Mouse (Mus musculus): ENCODE results near the gene Ntf5. TPM values are rescaled to one million over a fixed set of nuclear protein-coding genes. Genes with fewer than 3 reads are reported as not detected.
"Not testable (repeated sequence)": the region's sequence is repeated elsewhere in the genome, so short reads cannot be mapped to it uniquely, and the experiment has no call there.

The Ntf5 gene
- polyA plus RNA-seq, 1 experiment, result 1.8 TPM

DNA sequence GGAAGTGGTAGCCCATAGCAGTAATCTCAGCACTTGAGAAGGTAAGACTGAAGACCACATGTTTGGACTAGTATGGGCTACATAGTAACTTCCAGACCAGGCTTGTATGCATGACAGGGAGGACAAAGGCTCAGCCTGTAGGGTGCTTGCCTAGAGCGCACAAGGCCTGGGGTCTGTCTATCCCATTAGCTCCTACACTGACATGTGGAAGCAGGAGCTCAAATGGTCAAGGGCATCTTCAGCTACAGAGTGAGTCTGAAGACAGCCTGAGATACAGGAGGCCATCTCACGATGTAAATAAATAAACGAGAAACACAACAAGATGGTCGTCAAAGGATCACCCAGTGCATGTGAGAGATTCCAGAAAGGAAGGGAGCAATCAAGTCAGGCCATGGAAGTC lies 48.8 kb downstream of the Ntf5 start:
- no peak for DNase-seq (ENCODE audit: low read depth)

GRCm38 (mm10) chr7:45462868-45463267 lies 49.4 kb downstream of the Ntf5 start:
- DNase-seq (ENCODE audit: low read depth), result not testable (repeated sequence)

GRCm38 (mm10) chr7:45463987-45464778 lies 50.7 kb downstream of the Ntf5 start:
- no peak for DNase-seq (ENCODE audit: low read depth)

GRCm38 (mm10) chr7:45465112-45465511 lies 51.6 kb downstream of the Ntf5 start:
- no peak for DNase-seq (ENCODE audit: low read depth)

DNA sequence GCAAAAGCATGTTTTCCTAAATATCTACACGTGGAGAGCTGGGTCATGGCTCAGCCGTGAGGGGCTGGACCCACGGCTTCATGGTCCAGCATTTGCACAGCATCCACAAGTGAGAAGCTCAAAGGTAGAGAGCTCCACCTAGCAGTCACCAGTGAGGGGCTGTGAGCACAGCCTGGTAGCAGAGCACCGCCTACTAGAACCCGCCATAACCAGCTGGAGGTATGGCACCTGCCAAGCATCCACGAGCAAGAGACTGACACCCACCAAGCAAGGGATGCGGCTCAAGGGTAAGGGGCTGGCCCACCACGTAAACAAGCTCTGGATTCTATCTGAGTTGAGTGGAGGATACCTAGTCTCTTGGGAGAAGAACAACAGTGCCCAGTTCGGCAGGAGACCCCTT lies 52.1 kb downstream of the Ntf5 start:
- no peak for DNase-seq (ENCODE audit: low read depth)

DNA sequence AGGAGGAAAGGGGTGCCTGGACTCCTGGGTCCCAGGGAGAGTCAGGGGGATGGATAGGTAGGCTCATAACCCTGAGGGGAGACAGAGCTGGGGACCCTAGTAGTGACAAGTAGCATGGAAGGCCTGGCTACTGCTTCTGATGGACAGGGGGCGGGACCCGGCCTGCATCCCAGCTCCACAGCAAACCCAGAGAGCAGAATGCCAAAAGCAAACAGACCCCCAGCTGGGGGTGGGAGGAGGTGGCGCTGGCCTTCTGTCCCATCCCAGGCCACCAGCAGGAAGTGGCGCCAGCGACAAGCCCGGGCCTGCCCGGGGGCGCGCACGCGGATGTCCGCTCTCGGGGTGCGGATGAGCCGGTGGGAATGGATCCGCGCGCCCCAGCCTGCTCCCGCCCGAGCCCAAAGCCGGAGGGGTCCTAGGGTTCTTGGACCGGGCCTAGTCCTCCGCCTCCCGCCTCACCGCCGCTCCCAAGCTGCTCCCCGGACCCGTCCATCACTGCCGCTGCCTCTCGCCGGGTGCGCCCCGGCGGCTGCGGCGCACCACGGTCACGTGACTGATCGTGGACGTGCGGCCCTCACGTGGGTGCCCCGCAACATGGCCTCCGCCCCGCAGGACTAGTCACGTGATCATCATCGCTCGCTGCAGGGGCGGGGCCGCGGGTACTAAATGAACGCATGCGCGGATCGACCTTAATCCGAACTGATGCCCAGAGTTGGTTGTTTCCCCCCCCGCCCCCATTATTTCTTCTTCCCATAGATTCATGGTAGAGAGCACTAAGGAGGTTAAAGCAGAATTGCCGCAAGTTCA lies 53.0 kb downstream of the Ntf5 start, which contains the start of gene Bax:
Gene Bax (minus strand): TSS at position 616 of the 807 bp plus-strand sequence.
- no peak for DNase-seq (ENCODE audit: low read depth)

Other genes starting within 250 kb of the Ntf5 start
- gene Slc17a7, start 249.7 kb upstream of the Ntf5 start, polyA plus RNA-seq (2012; rRNA removed), result 0.86 and 0.95 TPM in 2 replicates
- gene Gfy, start 234.1 kb upstream of the Ntf5 start, polyA plus RNA-seq (2012; rRNA removed), result not detected in 2 replicates
- not detected in 2 replicates for gene Pth2, start 232.7 kb upstream of the Ntf5 start, polyA plus RNA-seq (2012; rRNA removed)
- gene Ccdc155, start 208.8 kb upstream of the Ntf5 start, polyA plus RNA-seq (2012; rRNA removed), result 0.39 and 0.41 TPM in 2 replicates
- 11.5 and 18.9 TPM in 2 replicates for gene Dkkl1, start 201.5 kb upstream of the Ntf5 start, polyA plus RNA-seq (2012; rRNA removed)
- gene Tead2, start 197.9 kb upstream of the Ntf5 start, polyA plus RNA-seq (2012; rRNA removed), result 32.6 and 50.1 TPM in 2 replicates
- gene Cd37, start 174.6 kb upstream of the Ntf5 start, polyA plus RNA-seq (2012; rRNA removed), result 19.8 and 24.3 TPM in 2 replicates
- gene Slc6a16, start 172.6 kb upstream of the Ntf5 start, polyA plus RNA-seq (2012; rRNA removed), result 0.32 and 0.46 TPM in 2 replicates
- 1.1 and 2.3 TPM in 2 replicates for gene Slc6a21, start 136.2 kb upstream of the Ntf5 start, polyA plus RNA-seq (2012; rRNA removed)
- gene Trpm4, start 79.9 kb upstream of the Ntf5 start, polyA plus RNA-seq (2012; rRNA removed), result 41.6 and 48.8 TPM in 2 replicates
- 0.42 and 0.48 TPM in 2 replicates for gene Hrc, start 78.4 kb upstream of the Ntf5 start, polyA plus RNA-seq (2012; rRNA removed)
- 3.0 and 3.1 TPM in 2 replicates for gene Ppfia3, start 46.7 kb upstream of the Ntf5 start, polyA plus RNA-seq (2012; rRNA removed)
- gene Lin7b, start 43.1 kb upstream of the Ntf5 start, polyA plus RNA-seq (2012; rRNA removed), result 5.7 and 7.2 TPM in 2 replicates
- 216 and 217 TPM in 2 replicates for gene Snrnp70, start 18.0 kb upstream of the Ntf5 start, polyA plus RNA-seq (2012; rRNA removed)
- 0.27 and 0.28 TPM in 2 replicates for gene Kcna7, start 8.0 kb upstream of the Ntf5 start, polyA plus RNA-seq (2012; rRNA removed)
- 0.80 and 2.1 TPM in 2 replicates for gene Lhb, start 7.1 kb downstream of the Ntf5 start, polyA plus RNA-seq (2012; rRNA removed)
- gene Gys1, start 21.1 kb downstream of the Ntf5 start, polyA plus RNA-seq (2012; rRNA removed), result 75.3 and 76.4 TPM in 2 replicates
- 46.0 and 47.8 TPM in 2 replicates for gene Ruvbl2, start 24.4 kb downstream of the Ntf5 start, polyA plus RNA-seq (2012; rRNA removed)
- 2,754 and 3,247 TPM in 2 replicates for gene Ftl1, start 46.2 kb downstream of the Ntf5 start, polyA plus RNA-seq (2012; rRNA removed)
- gene Bax, start 53.2 kb downstream of the Ntf5 start, polyA plus RNA-seq (2012; rRNA removed), result 92.8 and 104 TPM in 2 replicates
- 2.5 and 2.6 TPM in 2 replicates for gene Tulp2, start 68.2 kb downstream of the Ntf5 start, polyA plus RNA-seq (2012; rRNA removed)
- 1.2 and 6.9 TPM in 2 replicates for gene Gm45808, start 73.1 kb downstream of the Ntf5 start, polyA plus RNA-seq (2012; rRNA removed)
- 15.6 and 16.4 TPM in 2 replicates for gene Dhdh, start 75.1 kb downstream of the Ntf5 start, polyA plus RNA-seq (2012; rRNA removed)
- 540 and 702 TPM in 2 replicates for gene Nucb1, start 96.7 kb downstream of the Ntf5 start, polyA plus RNA-seq (2012; rRNA removed)
- gene Ppp1r15a, start 112.6 kb downstream of the Ntf5 start, polyA plus RNA-seq (2012; rRNA removed), result 19.6 and 24.0 TPM in 2 replicates
- gene Plekha4, start 112.6 kb downstream of the Ntf5 start, polyA plus RNA-seq (2012; rRNA removed), result 13.5 and 13.9 TPM in 2 replicates
- gene Hsd17b14, start 141.2 kb downstream of the Ntf5 start, polyA plus RNA-seq (2012; rRNA removed), result 2.6 and 6.3 TPM in 2 replicates
- gene Bcat2, start 156.5 kb downstream of the Ntf5 start, polyA plus RNA-seq (2012; rRNA removed), result 111 and 127 TPM in 2 replicates
- 2.0 TPM in 2 replicates for gene Fgf21, start 201.8 kb downstream of the Ntf5 start, polyA plus RNA-seq (2012; rRNA removed)
- gene Fut1, start 203.6 kb downstream of the Ntf5 start, polyA plus RNA-seq (2012; rRNA removed), result 24.1 and 36.6 TPM in 2 replicates
- gene Izumo1, start 208.1 kb downstream of the Ntf5 start, polyA plus RNA-seq (2012; rRNA removed), result 0.58 and 0.75 TPM in 2 replicates
- 24.9 and 25.9 TPM in 2 replicates for gene Rasip1, start 213.8 kb downstream of the Ntf5 start, polyA plus RNA-seq (2012; rRNA removed)
- 6.1 and 7.7 TPM in 2 replicates for gene Mamstr, start 226.3 kb downstream of the Ntf5 start, polyA plus RNA-seq (2012; rRNA removed)

Measured in gonadal fat pad, adult 2 months (tissue).